Mouse (Mus musculus): ENCODE results near the gene Kdf1. TPM values are rescaled to one million over a fixed set of nuclear protein-coding genes. Genes with fewer than 3 reads are reported as not detected.

Gene Kdf1
- total and polyA plus RNA-seq, 3 experiments, result 0.04 to 0.12 TPM; not detected in 1

DNA sequence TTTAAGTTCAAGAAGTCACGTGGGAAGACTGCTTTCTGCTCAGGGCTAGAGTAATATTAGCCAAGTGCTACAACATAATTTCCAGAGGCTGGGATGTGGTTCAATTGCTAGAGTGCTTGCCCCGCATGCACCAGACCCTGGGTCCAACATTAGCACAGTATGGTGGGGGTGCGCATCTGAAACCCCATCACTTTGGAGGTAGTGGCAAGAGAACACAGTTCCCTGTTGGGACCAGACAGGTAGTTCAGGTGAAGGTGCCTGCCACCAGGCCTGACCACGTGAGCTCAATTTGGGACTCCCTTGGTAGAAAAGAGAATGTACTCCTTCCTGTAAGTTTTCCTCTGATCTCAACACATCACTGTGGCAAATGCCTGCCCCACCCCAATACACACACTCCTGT, 23.9 kb upstream of the Kdf1 start:
- peaks cover 0 to 5% of the 10 kb centered on the region in 2 experiments; a peak in 2 of 4 replicates for H3K4me1 ChIP-seq (ENCODE audit: control insufficient read depth in 1 of 2, insufficient read depth in 2 of 2, low read length in 2 of 2)
- TF ChIP-seq UBTF (IDR thresholded peaks at IDR 0.05; ENCODE audit: borderline replicate concordance, insufficient read depth, low read depth, low read length), result no peak
- no peak overlapping the region for H3K9ac ChIP-seq (ENCODE audit: control insufficient read depth, low read depth, low read length, poor library complexity, severe bottlenecking)
- no peaks in the 10 kb centered on the region; a peak in 2 of 4 replicates for H3K27me3 ChIP-seq (ENCODE audit: control insufficient read depth in 1 of 2, insufficient read depth in 2 of 2, low read length in 2 of 2)
- no peaks in the 10 kb centered on the region; the same call in 1 of the 2 replicates for H3K79me2 ChIP-seq (ENCODE audit: control insufficient read depth, insufficient read depth, low read length, poor library complexity)
- no peaks in the 10 kb centered on the region for H3K9me3 ChIP-seq (replicated peaks; ENCODE audit: insufficient read depth, low read length)
- H3K27ac ChIP-seq (ENCODE audit: control insufficient read depth, low read depth, low read length), result no peak overlapping the region
- H3K36me3 ChIP-seq (ENCODE audit: control insufficient read depth in 1 of 2, insufficient read depth in 2 of 2, low read length in 2 of 2), result peaks cover 0 to 2% of the 10 kb centered on the region in 2 experiments; a peak in 1 of 4 replicates
- H3K4me3 ChIP-seq (ENCODE audit: control insufficient read depth in 1 of 2, insufficient read depth in 1 of 2, low read depth in 2 of 2, low read length in 2 of 2), result no peak overlapping the region
- DNase-seq (ENCODE audit: low read depth, low spot score), result no peak

DNA sequence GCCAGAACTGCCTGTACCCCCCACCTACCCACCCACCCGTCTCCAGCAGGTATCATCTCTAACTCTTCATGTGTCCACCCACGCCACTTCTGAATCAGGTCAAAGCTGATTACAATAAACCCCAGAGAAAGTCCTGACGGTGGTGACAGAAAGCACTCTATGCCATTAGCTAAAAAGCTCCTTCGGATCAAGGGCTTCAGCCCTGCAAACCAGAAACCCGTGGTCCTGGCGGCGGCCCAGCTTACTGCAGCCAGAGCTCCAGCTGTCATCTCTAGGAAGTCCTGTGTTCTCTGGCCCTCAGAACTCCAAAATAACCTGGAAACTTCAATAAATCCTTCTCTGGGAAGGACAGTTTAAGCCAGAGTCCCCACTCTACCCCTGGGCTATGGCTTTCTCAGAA, 23.1 kb upstream of the Kdf1 start:
- H3K79me2 ChIP-seq (ENCODE audit: control insufficient read depth, insufficient read depth, low read length, poor library complexity), result no peaks in the 10 kb centered on the region; the same call in 1 of the 2 replicates
- H3K9ac ChIP-seq (ENCODE audit: control insufficient read depth, low read depth, low read length, poor library complexity, severe bottlenecking), result no peak overlapping the region
- H3K9me3 ChIP-seq (replicated peaks; ENCODE audit: insufficient read depth, low read length), result no peaks in the 10 kb centered on the region
- no peak overlapping the region for H3K4me3 ChIP-seq (ENCODE audit: control insufficient read depth in 1 of 2, insufficient read depth in 1 of 2, low read depth in 2 of 2, low read length in 2 of 2)
- TF ChIP-seq UBTF (IDR thresholded peaks at IDR 0.05; ENCODE audit: borderline replicate concordance, insufficient read depth, low read depth, low read length), result no peak
- no peak for TF ChIP-seq NELFE (IDR thresholded peaks at IDR 0.05; ENCODE audit: low read depth, low read length)
- TF ChIP-seq CTCF (IDR thresholded peaks at IDR 0.05 in 2 of 3, conservative IDR thresholded peaks at IDR 0.05 in 1 of 3; ENCODE audit: control insufficient read depth in 1 of 3, insufficient read depth in 1 of 3, low read depth in 2 of 3, low read length in 3 of 3, poor library complexity in 1 of 3, severe bottlenecking in 1 of 3), result no peak
- no peak for TF ChIP-seq RAD21 (IDR thresholded peaks at IDR 0.05; ENCODE audit: low read depth, low read length)
- no peak for TF ChIP-seq ZKSCAN1 (IDR thresholded peaks at IDR 0.05; ENCODE audit: low read depth, low read length)
- TF ChIP-seq TAL1 (IDR thresholded peaks at IDR 0.05; ENCODE audit: low read length), result no peak
- DNase-seq (ENCODE audit: low read depth, low spot score), result no peak
- no peak overlapping the region for H3K27ac ChIP-seq (ENCODE audit: control insufficient read depth, low read depth, low read length)
- peaks cover 0 to 5% of the 10 kb centered on the region in 2 experiments; a peak in 2 of 4 replicates for H3K4me1 ChIP-seq (ENCODE audit: control insufficient read depth in 1 of 2, insufficient read depth in 2 of 2, low read length in 2 of 2)
- no peaks in the 10 kb centered on the region; a peak in 2 of 4 replicates for H3K27me3 ChIP-seq (ENCODE audit: control insufficient read depth in 1 of 2, insufficient read depth in 2 of 2, low read length in 2 of 2)
- H3K36me3 ChIP-seq (ENCODE audit: control insufficient read depth in 1 of 2, insufficient read depth in 2 of 2, low read length in 2 of 2), result peaks cover 0 to 2% of the 10 kb centered on the region in 2 experiments; a peak in 1 of 4 replicates

DNA sequence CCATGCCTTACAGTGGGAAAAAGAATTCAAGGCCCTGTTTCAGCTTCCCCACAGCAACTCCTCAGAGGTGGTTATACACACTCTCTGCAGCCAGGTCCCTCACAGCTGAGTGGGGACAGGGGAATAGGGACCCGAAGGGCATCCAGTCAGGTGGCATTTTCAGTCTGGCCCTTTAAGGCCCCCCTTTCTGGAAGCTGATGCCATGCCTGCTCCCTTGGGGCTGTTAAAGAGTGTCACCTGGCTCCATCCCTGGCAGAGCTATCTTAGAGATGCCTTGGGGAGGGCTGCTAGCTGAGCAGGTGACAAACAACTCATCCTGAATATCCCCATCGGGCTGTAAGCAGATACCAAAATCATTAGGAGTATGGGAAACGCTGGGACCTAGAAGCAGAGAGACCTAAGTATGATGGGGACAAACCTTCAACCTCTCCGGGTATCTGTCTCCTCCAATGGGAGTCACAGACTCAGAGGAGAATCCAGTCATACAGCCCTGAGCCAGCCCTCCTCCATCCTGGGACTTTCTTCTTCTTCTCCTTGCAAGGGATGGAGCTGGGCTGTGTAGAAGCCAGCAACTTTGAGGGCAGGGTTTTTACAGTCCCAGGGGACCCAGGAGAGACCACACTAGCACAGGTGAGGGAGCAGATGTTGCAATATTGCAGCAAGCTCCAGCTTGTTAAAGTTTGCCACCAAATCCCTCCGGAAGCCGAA, 21.9 kb upstream of the Kdf1 start:
- H3K36me3 ChIP-seq (ENCODE audit: control insufficient read depth in 1 of 2, insufficient read depth in 2 of 2, low read length in 2 of 2), result peaks cover 0 to 2% of the 10 kb centered on the region in 2 experiments; a peak in 1 of 4 replicates
- peaks cover 1 to 9% of the 10 kb centered on the region in 2 experiments; a peak in 3 of 4 replicates for H3K4me1 ChIP-seq (ENCODE audit: control insufficient read depth in 1 of 2, insufficient read depth in 2 of 2, low read length in 2 of 2)
- no peaks in the 10 kb centered on the region for H3K9me3 ChIP-seq (replicated peaks; ENCODE audit: insufficient read depth, low read length)
- H3K27ac ChIP-seq (ENCODE audit: control insufficient read depth, low read depth, low read length), result no peak overlapping the region
- H3K9ac ChIP-seq (ENCODE audit: control insufficient read depth, low read depth, low read length, poor library complexity, severe bottlenecking), result no peak overlapping the region
- TF ChIP-seq ELF1 (IDR thresholded peaks at IDR 0.05; ENCODE audit: low read depth, low read length) (no peak), ETS1 (IDR thresholded peaks at IDR 0.05; ENCODE audit: low read depth, low read length) (no peak), CHD1 (IDR thresholded peaks at IDR 0.05; ENCODE audit: low read depth, low read length) (no peak), POLR2AphosphoS5 (IDR thresholded peaks at IDR 0.05; ENCODE audit: borderline replicate concordance, low read depth, low read length) (no peak)
- DNase-seq (ENCODE audit: low read depth, low spot score), result no peak
- no peaks in the 10 kb centered on the region; the same call in 1 of the 2 replicates for H3K79me2 ChIP-seq (ENCODE audit: control insufficient read depth, insufficient read depth, low read length, poor library complexity)
- H3K4me3 ChIP-seq (ENCODE audit: control insufficient read depth in 1 of 2, insufficient read depth in 1 of 2, low read depth in 2 of 2, low read length in 2 of 2), result peak overlapping the region in 1 of 2 experiments; percentile 43; a peak in 1 of 4 replicates
- no peaks in the 10 kb centered on the region; a peak in 2 of 4 replicates for H3K27me3 ChIP-seq (ENCODE audit: control insufficient read depth in 1 of 2, insufficient read depth in 2 of 2, low read length in 2 of 2)

Data from MEL (cell line).